Mouse (Mus musculus): ENCODE measurements at regions not wholly inside any gene's neighbourhood (a gene's known extent, or its start where the extent isn't known, plus 50 kb on each side); places are given as distances from the start of the nearest gene placed in this dataset.

DNA sequence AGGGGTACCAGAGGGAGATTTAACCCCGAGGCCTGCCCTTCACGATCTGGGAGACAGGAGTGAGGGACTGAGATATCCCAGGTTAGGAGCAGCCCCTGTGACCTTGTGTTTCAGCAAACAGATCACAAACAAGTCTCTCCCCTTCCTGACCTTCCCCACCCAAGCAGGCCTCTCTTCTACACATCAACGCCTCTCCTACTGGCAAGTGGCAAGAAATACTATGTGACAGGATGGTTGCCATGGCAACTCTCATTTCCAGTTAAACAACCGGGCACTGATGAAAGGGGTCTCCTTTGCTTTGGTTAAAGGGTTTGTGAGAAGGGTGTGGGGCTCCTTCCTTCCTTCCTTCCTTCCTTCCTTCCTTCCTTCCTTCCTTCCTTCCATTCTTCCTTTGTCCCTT lies 134.6 kb upstream of the Gm4791 start:
- Histone ChIP-seq H3K9me3 (no peaks in the 10 kb centered on the region), H3K27me3 (ENCODE audit: insufficient read depth, poor library complexity, severe bottlenecking) (no peaks in the 10 kb centered on the region), H3K4me1 (replicated peaks) (peaks cover 11% of the 10 kb centered on the region), H3K27ac (no peak overlapping the region), H3K36me3 (no peaks in the 10 kb centered on the region), H3K4me3 (no peak overlapping the region)
- WGBS, result 23% methylated on average over 4 of the region's 4 CpGs
- no peak for DNase-seq (ENCODE audit: low spot score)

DNA sequence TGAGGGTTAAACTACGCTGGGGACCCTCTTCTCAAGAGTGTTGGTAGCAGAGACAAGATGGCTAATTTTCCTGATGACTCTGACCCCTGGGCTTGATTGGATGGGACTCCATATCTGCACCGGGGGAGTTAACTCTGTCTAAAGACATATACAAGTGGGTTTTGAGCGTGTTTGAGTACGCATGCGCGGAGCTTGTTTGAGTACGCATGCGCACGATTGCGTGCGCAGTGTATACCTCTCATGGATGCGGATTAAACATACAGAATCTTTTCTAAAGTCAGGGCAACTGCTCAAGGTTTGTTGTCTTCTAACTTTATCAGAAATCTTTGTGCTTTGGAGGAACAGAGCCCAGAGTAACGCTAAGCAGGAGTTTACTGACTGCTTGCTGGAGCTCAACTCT lies 146.8 kb upstream of the Gm4791 start:
- no peak for DNase-seq (ENCODE audit: low spot score)
- no peaks in the 10 kb centered on the region for H3K9me3 ChIP-seq
- no peak overlapping the region for H3K4me3 ChIP-seq
- 0 out of 2 replicates have a peak, but pooled peaks cover 2% of the 10 kb centered on the region for H3K4me1 ChIP-seq (replicated peaks)
- H3K27ac ChIP-seq, result no peak overlapping the region
- WGBS, result 97% methylated on average over 13 of the region's 13 CpGs
- H3K27me3 ChIP-seq (ENCODE audit: insufficient read depth, poor library complexity, severe bottlenecking), result no peaks in the 10 kb centered on the region; the same call in none of the 2 replicates
- H3K36me3 ChIP-seq, result no peaks in the 10 kb centered on the region

DNA sequence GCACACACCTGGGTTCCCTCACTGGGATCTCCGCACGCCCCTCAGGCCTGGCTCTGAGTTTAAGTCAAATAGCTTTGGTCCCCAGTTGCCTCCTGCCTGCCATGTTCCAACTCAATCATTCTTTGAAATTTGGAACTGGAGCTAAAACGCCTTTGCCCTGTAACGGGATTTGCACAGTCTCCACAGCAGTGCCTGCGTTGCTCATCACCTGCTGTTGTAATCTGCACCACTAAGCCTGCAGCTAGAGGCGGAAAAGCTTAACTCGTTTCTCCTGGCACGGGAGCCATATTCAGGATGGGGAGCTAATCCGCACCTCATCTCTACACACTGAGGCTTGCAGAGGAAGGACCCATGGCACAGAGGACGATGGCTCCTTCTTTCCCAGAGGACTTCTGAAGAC lies 147.2 kb upstream of the Gm4791 start:
- 75% methylated on average over 10 of the region's 10 CpGs for WGBS
- Histone ChIP-seq H3K27me3 (ENCODE audit: insufficient read depth, poor library complexity, severe bottlenecking) (no peaks in the 10 kb centered on the region; the same call in none of the 2 replicates), H3K27ac (no peak overlapping the region), H3K36me3 (no peaks in the 10 kb centered on the region), H3K4me3 (no peak overlapping the region), H3K9me3 (no peaks in the 10 kb centered on the region), H3K4me1 (replicated peaks) (peaks cover 2% of the 10 kb centered on the region; the same call in 1 of the 2 replicates)
- no peak for DNase-seq (ENCODE audit: low spot score)

DNA sequence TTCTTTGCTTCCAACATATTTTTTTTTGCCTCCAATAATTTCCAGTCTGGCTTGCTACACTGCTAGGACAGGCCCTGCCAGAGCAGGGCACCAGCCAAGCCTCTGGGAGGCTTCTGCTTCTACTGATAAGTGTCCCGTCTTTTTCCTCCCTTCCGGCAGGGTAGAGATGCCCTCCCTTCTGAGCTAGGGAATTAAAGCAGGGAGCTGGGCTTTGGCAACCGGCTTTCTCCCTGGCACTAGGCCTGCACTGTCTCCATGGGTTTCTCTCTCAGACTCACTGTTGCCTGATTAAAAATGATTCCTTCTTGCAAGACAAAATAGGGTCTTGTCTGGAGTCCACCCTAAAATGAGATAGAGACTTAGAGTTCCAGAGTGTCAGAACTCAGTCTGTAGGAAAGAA lies 153.3 kb upstream of the Gm4791 start:
- DNase-seq (ENCODE audit: low spot score), result no peak
- H3K27ac ChIP-seq, result no peak overlapping the region; the same call in 1 of the 2 replicates
- no peaks in the 10 kb centered on the region; the same call in 1 of the 2 replicates for H3K27me3 ChIP-seq (ENCODE audit: insufficient read depth, poor library complexity, severe bottlenecking)
- no peaks in the 10 kb centered on the region for H3K9me3 ChIP-seq
- H3K4me1 ChIP-seq (replicated peaks), result peaks cover 7% of the 10 kb centered on the region
- no peak overlapping the region for H3K4me3 ChIP-seq
- WGBS, result 85% methylated on average over 3 of the region's 3 CpGs
- H3K36me3 ChIP-seq, result no peaks in the 10 kb centered on the region

DNA sequence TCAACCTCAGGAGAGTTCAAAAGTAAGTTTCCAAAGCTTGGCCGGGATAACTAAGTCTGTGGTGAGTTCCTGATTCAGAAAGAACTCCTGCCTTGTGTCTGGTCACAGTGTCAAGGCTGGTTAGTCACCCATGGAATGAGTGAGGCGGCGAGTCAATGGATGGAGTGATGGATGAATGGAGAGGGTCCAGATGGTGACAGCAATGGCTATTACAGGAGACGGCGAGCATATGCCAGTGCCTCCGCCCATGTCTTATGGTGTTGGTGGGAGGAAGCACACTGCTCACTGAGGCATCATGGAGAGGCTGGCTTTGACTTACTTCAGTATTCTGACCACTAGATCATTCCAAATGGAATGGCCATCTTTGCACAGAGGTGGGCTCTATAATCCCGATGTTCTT lies 154.8 kb upstream of the Gm4791 start:
- H3K4me1 ChIP-seq (replicated peaks), result peaks cover 5% of the 10 kb centered on the region
- no peak for DNase-seq (ENCODE audit: low spot score)
- no peaks in the 10 kb centered on the region for H3K36me3 ChIP-seq
- no peaks in the 10 kb centered on the region; the same call in 1 of the 2 replicates for H3K27me3 ChIP-seq (ENCODE audit: insufficient read depth, poor library complexity, severe bottlenecking)
- H3K9me3 ChIP-seq, result no peaks in the 10 kb centered on the region
- H3K27ac ChIP-seq, result no peak overlapping the region
- H3K4me3 ChIP-seq, result no peak overlapping the region
- 81% methylated on average over 7 of the region's 7 CpGs for WGBS

DNA sequence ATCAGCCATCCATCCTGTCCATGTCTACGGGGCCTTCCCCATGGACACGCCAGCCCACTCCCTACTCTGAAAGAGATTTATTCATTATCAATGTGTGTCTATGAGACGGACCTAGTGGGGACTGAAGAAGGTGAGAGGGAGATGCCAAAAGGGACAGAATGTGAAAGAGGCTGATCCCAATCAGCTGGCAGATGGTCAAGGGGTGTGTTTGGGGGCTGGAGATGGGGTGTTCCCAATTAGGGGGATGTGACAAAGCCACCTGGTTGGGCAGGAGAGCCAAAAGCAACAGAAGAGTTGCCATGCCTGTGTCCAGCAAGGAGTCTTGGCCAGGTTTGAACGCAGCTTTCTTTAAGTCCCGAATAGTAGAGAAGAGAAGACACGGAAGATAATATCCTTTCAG lies 157.0 kb upstream of the Gm4791 start:
- no peaks in the 10 kb centered on the region; the same call in 1 of the 2 replicates for H3K27me3 ChIP-seq (ENCODE audit: insufficient read depth, poor library complexity, severe bottlenecking)
- H3K4me3 ChIP-seq, result no peak overlapping the region
- no peaks in the 10 kb centered on the region for H3K9me3 ChIP-seq
- no peak overlapping the region for H3K27ac ChIP-seq
- no peaks in the 10 kb centered on the region for H3K36me3 ChIP-seq
- no peak for DNase-seq (ENCODE audit: low spot score)
- H3K4me1 ChIP-seq (replicated peaks), result peaks cover 5% of the 10 kb centered on the region
- 83% methylated on average over 6 of the region's 6 CpGs for WGBS

DNA sequence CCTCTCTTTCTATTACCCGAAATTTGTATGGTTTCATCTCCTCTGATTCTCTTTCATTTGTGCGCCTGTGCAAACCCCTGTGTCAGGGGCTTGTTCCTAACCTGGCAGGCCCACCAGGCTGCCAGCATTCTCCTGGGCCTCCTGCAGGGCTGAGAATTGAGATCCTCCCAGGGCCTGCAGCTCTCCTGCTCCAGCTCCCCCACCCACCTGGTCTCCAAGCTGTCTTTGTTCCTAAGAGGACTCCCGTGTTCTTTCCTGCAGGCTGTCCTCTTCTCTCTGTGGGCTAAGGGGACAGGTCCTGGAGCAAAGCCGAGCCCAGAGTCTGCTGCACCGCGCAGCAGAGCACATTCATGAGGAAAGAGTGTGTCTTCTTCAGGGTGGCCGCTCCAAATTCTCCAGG lies 163.3 kb upstream of the Gm4791 start:
- 28% methylated on average over 7 of the region's 7 CpGs for WGBS
- DNase-seq (ENCODE audit: low spot score), result no peak
- H3K9me3 ChIP-seq, result no peaks in the 10 kb centered on the region
- H3K4me1 ChIP-seq (replicated peaks), result peaks cover 29% of the 10 kb centered on the region
- no peak overlapping the region for H3K4me3 ChIP-seq
- no peak overlapping the region for H3K27ac ChIP-seq
- H3K36me3 ChIP-seq, result no peaks in the 10 kb centered on the region
- H3K27me3 ChIP-seq (ENCODE audit: insufficient read depth, poor library complexity, severe bottlenecking), result peaks cover 10% of the 10 kb centered on the region; the same call in 1 of the 2 replicates

DNA sequence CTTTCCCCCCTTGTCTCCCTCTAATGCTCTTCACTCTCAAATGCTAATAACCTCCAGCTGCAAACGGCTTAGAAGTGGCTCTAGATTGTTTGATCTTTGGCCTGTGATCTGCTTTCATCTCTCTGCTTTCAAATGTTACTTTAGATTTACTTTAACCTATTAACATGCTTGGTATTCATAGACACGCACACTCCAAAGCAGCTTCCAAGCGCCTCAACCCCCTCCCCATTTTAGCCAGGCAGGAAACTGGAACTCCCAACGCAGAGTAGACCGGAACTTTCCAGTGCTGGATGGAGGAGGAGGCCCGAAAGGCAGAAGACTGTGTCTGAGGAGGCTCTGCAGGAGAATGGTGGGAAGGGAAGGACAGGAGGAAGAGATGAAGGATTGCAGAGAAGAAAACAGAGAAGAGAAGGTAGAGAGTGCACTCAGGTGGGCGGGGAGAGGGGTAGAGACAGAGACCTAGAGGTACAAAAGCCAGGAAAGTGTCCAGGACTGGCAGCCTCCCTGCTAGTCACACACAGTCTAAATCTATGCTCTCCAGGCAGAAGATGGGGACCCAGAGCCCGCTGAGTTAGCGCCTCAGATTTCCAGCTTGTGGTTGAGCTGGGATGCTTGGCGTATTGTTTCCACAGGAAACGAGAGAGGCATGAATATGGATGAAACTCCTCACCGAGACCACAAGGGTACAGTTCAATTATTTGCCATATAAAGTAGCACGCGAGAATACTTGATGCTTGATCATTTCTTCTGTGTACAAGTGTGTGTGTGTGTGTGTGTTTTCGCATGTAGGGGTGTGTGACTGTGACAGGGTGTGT lies 167.6 kb upstream of the Gm4791 start:
- no peaks in the 10 kb centered on the region for H3K36me3 ChIP-seq

DNA sequence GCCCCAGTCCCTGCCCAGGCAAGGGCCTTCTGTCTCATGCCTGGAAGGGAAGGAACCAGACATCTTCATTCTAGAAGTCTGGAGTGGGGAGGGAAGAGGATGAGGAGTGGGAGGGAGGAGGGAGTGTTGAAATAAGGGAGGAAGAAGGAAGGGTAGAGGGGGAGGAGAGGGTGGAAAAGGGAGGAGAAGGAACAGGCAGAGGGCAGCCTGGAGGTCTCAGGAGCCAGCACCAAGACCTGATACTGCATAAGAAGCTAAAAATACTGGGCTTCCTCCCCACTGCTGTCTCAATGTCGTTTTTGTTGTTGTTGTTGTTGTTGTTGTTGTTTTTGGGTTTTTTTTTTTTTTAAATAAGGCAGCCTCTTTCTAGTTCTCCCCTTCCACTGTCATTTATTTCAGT lies 168.2 kb upstream of the Gm4791 start:
- Histone ChIP-seq H3K4me1 (replicated peaks) (peaks cover 37% of the 10 kb centered on the region), H3K4me3 (no peak overlapping the region), H3K36me3 (no peaks in the 10 kb centered on the region), H3K27ac (0 out of 2 replicates have a peak overlapping the region, but pooled peaks have one; percentile 8), H3K9me3 (no peaks in the 10 kb centered on the region), H3K27me3 (ENCODE audit: insufficient read depth, poor library complexity, severe bottlenecking) (peaks cover 13% of the 10 kb centered on the region)
- no peak for DNase-seq (ENCODE audit: low spot score)
- 12% methylated on average over 1 of the region's 1 CpGs for WGBS

More for the DNA sequence above, 167.6 kb upstream of the Gm4791 start:
- WGBS, result 46% methylated on average over 15 of the region's 15 CpGs
- Histone ChIP-seq H3K4me3 (no peak overlapping the region), H3K9me3 (no peaks in the 10 kb centered on the region), H3K4me1 (replicated peaks) (peaks cover 40% of the 10 kb centered on the region), H3K27ac (peak overlapping the region; percentile 81), H3K27me3 (ENCODE audit: insufficient read depth, poor library complexity, severe bottlenecking) (peaks cover 13% of the 10 kb centered on the region)
- DNase-seq (ENCODE audit: low spot score), result peak; percentile 15

DNA sequence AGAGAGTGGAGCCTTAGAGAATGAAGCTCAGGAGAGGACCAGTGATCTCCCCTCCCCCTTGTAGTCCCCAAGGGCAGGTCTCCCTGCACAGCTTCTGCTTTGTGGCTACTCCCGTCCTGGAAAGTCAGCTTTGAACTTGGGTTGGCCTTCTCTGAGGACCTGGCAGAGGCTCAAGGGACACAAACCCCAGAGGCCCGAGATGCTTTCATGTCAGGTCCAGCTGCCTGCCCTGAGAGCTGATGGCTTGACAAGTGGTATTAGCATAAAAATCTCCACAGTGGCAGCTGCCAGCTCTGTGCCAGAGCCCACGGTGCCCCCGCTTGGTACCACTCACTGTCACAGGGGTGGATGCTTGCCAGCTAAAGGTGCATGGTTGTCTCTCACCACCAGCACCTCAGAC lies 173.8 kb upstream of the Gm4791 start:
- Histone ChIP-seq H3K4me1 (replicated peaks) (peaks cover 10% of the 10 kb centered on the region), H3K4me3 (no peak overlapping the region), H3K27ac (no peak overlapping the region), H3K27me3 (ENCODE audit: insufficient read depth, poor library complexity, severe bottlenecking) (no peaks in the 10 kb centered on the region; the same call in none of the 2 replicates), H3K36me3 (no peaks in the 10 kb centered on the region), H3K9me3 (no peaks in the 10 kb centered on the region)
- DNase-seq (ENCODE audit: low spot score), result no peak
- 79% methylated on average over 4 of the region's 4 CpGs for WGBS

DNA sequence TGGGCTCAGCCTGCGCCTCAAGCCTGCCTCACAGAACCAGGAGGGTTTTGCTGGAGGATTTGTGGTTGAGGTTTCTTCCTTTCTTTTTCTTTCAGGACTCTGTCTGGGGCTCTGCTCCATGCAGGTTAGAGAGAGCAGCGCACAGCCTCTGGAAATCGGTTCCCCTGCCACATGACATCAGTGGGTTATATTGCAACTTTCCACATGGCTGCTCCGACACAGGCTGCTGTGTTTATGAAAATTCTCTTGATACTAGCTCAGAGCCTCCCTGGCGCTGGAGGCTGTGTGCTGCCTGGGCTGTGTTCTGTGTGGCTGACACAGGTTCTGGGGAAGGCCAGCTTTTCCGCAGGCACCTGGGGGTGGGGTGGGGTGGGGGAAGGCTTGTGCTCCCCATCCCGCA lies 178.7 kb upstream of the Gm4791 start:
- Histone ChIP-seq H3K4me3 (no peak overlapping the region), H3K4me1 (replicated peaks) (peaks cover 11% of the 10 kb centered on the region), H3K36me3 (no peaks in the 10 kb centered on the region), H3K27me3 (ENCODE audit: insufficient read depth, poor library complexity, severe bottlenecking) (no peaks in the 10 kb centered on the region; the same call in 1 of the 2 replicates), H3K9me3 (no peaks in the 10 kb centered on the region), H3K27ac (peak overlapping the region; percentile 23; the same call in 1 of the 2 replicates)
- WGBS, result 69% methylated on average over 7 of the region's 7 CpGs
- no peak for DNase-seq (ENCODE audit: low spot score)

DNA sequence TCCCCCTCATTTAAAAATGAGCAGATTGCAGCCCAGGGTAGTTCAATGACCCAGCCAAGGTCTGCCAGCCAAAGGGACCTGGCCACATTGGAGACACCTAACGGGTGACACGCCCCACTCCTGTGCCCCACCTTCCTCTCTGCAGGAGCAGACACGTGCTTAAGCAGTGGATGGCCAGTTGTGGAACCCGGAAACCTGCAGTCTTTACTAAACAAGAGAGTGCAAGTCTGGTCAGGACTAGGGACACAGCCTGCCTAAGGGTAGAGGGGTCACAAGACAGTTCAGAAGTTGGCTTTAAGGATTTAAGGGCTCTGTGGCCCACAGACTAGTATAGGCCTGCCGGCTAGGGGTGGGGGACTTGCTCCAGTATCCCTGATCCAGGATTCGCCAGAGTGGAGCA lies 179.2 kb upstream of the Gm4791 start:
- Histone ChIP-seq H3K4me3 (no peak overlapping the region), H3K36me3 (no peaks in the 10 kb centered on the region), H3K9me3 (no peaks in the 10 kb centered on the region), H3K27ac (peak overlapping the region; percentile 23; the same call in 1 of the 2 replicates), H3K27me3 (ENCODE audit: insufficient read depth, poor library complexity, severe bottlenecking) (peaks cover 4% of the 10 kb centered on the region), H3K4me1 (replicated peaks) (peaks cover 15% of the 10 kb centered on the region)
- DNase-seq (ENCODE audit: low spot score), result no peak
- WGBS, result 51% methylated on average over 6 of the region's 6 CpGs

DNA sequence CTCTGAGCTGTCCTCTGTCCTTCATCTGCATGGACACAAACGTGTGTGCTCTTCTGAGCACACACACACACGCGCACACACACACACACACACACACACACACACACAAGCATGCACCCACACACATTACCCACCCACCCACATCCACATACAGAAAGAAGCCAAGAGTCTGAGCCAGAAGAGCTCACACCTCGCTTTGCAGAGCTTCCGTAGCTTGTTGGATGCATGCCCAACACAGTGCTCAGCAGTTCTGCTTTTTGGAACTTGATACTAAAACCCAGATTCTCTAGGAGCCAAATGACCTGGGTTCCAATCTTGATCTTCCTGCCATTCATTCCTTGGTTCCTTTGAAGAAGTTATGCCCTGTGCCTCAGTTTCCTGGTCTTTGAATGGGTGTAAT lies 182.4 kb upstream of the Gm4791 start:
- peaks cover 18% of the 10 kb centered on the region for H3K4me1 ChIP-seq (replicated peaks)
- no peaks in the 10 kb centered on the region for H3K9me3 ChIP-seq
- no peak overlapping the region for H3K4me3 ChIP-seq
- H3K27ac ChIP-seq, result no peak overlapping the region
- 90% methylated on average over 5 of the region's 5 CpGs for WGBS
- peaks cover 25% of the 10 kb centered on the region for H3K27me3 ChIP-seq (ENCODE audit: insufficient read depth, poor library complexity, severe bottlenecking)
- DNase-seq (ENCODE audit: low spot score), result no peak
- H3K36me3 ChIP-seq, result no peaks in the 10 kb centered on the region
